Mouse (Mus musculus): Measurements from ENCODE around the gene Ccdc130. TPM values are rescaled to one million over a fixed set of nuclear protein-coding genes. Genes with fewer than 3 reads are reported as not detected.
A peak's percentile ranks its signal among the peaks of the same experiment; 100 is the strongest.

The Ccdc130 gene
- total RNA-seq (2021) = 10 to 100 TPM; 22.1 to 25.5 TPM
- long read RNA-seq, transcript Ccdc130-202 (10 exons, 2,119 nt) = major isoform, 16 of 36 reads
- long read RNA-seq, partial matches to known transcripts = 8 of 36 reads
- long read RNA-seq, other reads (novel, unspliced or antisense) = 8 of 36 reads

DNA sequence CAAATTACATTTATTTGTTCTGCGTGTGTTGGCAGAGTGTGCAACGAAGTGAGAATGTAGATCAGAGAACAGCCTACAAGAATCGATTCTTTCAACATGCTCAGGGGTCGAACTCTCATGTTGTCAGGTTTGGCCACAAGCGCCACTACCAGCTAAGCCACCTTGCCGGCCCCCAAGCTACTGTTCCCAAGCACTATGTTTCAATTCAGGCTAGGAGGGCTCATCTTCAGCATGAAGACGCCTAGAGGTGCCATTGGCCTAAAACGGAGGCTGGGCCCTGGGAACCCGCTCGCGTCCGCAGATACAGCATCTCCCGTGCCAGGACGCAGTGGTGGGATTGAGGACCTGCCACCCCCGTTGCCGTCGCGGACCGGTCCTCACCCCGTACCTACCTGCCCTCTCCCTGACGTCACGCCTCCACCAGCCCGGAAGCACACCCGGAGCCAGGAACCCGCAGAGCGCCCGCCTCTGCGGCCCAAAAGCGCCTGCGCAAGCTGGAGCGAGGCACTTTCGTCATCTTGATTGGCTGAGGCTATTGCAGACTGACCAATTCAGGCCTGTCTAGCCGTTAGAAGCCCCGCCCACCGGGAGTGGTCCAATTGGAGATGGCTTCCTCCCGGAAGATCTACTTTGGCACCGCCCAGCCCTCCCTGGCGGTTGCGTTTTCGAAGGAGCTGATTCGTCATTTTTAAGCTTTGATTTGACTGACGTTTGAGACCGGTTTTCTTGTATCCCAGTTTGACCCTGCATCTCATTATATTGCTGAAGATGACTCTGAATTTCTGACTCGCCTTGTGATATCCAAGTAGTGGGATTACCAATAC, at the start of gene Ccdc130:
Gene Ccdc130, minus strand, starts transcription at position 431 of the 824 bp plus-strand sequence.
- DNase-seq (ENCODE audit: low spot score in 2 of 2) = peak; percentile 99

DNA sequence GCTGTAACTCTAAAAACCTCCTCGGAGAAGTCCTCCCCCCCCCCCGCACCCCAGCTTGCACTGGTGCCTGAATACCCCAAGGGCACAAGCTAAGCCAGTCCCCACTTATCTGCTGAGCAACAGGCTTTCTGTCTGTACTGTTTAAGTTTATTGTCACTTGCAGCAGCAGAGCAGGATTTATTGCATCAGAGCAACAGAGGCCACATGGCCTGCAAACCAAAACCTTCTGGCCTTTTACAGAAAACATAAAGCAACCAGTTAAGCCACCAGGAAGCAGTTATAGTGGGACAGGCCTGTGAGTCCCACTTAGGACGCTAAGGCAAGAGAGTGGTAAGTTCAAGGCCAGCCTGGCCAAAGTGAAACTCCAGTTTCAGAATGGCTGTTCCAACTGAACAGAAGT, 38.2 kb upstream of the Ccdc130 start:
- DNase-seq (ENCODE audit: low spot score in 2 of 2) = no peak

DNA sequence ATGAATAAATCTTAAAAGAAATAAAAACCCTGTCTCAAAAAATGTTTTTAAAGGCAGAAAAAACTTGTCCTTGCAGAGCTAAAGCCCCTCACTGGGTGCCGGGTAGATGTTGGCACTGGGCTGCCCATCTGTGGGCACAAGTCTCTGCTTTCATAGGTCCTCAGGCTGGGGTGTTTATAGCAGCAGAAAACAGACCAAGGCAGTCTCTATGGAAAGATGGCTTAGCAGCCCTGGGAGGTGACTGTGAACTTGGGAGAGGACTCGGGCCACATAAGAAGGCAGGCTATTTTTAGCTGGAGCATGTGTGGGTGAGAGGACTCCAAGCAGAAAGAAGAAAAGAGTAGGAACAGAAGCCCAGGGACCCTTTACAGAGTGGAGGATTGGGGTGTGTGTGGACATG, 33.8 kb upstream of the Ccdc130 start:
- DNase-seq (ENCODE audit: low spot score in 2 of 2) = no peak

DNA sequence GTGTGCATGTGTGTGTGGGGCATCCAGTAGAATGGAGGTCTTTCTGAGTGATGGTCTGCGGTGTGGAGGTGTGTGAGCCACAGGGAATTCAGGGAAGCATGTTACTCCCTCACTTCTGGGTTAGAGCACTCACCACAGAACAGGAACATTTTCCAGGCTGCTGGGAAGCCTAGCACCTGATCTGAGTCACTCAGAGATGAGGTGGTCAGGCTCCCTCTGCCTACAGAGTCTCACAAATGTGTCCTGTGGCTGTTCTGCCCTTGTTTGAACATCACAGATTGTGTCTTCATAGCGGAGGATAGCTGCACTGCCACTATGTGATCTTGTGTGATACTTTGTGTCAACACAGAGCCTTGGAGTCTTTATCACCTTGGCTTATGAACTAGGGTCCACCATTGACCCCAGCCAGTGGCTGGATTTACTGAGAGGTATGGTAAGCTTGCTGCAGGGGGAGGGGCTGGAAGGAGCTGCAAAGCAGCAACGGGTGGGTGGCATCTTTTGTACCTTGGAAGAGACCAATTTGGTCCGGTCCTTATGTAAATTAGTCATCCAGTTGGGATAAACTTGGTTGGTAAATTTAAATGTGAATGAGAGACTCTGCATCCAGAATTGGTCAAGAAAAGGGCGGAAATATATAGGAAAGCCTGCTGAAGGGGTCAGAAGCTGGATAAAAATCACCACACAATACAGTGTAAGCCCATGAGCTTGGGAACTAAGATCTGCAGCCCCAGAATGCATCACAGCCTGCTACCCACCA, 27.0 kb upstream of the Ccdc130 start:
- DNase-seq (ENCODE audit: low spot score in 2 of 2) = no peak

- DNase-seq (ENCODE audit: low spot score in 2 of 2) = peak; percentile 62 to 73
Measured at GRCm38 (mm10) chr8:84291688-84292087, 21.5 kb upstream of the Ccdc130 start.

DNA sequence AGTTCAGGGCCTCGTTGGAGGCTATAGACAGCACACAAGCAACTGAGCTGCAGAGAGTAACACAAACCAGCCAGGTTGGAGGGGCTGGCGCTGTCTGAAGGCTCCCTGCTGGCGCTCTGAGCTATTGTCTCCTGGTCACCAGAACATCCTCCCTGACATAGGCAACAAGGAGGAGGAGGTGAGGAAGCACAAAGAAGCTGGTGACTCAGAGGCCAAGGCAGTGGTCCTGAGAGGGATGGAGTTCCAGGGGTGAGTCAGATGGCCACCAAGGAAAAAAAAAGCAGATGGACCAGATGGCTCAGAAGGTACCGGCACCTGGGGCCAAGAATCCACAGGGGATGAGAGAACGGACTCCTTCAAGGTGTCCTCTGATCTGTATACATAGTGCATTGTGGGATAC, 20.9 kb upstream of the Ccdc130 start:
- no peak for DNase-seq (ENCODE audit: low spot score in 2 of 2)

DNA sequence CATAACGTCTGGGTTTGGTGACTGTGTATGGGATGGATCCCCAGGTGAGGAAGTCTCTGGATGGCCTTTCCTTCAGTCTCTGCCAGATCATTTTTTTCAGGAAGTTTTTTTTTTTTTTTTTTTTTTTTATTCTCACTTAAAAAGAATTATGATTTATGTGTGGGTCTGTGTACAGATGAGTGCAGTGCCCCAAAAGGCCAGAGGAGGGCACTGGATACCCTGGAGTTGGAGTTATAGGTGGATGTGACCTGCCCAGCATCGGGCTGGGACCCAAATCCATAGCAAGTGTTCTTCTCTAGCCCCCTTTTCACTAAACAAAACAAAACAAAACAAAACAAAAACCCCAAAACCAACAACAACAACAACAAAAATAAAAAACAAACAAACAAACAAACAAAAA, 18.7 kb upstream of the Ccdc130 start:
- DNase-seq (ENCODE audit: low spot score in 2 of 2) = no peak

DNA sequence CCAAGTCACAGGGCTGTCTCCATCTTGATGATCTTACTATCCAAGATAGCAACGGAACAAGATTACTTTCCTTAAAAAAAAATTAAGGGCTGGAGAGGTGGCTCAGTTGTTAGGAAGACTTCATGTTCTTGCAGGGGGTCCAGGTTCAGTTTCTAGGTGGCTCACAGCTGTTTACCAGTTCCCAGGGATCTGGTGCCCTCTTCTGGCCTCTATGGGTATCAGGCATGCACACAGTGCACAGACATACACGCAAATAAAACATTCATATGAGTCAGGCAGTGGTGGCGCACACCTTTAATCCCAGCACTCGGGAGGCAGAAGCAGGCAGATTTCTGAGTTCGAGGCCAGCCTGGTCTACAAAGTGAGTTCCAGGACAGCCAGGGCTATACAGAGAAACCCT, 15.5 kb upstream of the Ccdc130 start:
- DNase-seq (ENCODE audit: low spot score in 2 of 2) = peak; percentile 45 to 57

DNA sequence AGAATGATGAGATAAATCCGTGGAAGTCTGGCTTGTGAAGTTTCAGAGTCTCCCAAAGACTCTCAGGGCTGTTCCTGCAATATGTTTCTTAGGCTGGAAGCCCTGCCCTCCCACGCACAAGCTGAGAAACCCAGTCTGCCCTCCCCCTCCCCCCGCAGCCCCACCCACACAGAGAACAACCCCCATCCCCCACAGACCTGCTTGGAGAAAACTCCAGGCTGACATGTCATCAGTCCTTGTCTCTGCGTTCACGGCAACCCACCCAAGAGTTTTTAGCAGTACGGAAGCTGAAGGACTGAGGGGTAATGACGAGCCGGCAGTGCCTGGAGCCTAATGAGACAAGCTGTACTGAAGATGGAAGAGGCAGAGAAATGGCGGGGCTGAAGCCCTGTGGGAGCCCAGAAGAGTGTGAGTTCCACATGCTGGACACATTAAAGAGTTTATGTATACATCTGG, 14.5 kb upstream of the Ccdc130 start:
- peak in 1 of 2 experiments; percentile 34 for DNase-seq (ENCODE audit: low spot score in 2 of 2)

GRCm38 (mm10) chr8:84280777-84281176, 10.6 kb upstream of the Ccdc130 start:
- no peak for DNase-seq (ENCODE audit: low spot score in 2 of 2)

DNA sequence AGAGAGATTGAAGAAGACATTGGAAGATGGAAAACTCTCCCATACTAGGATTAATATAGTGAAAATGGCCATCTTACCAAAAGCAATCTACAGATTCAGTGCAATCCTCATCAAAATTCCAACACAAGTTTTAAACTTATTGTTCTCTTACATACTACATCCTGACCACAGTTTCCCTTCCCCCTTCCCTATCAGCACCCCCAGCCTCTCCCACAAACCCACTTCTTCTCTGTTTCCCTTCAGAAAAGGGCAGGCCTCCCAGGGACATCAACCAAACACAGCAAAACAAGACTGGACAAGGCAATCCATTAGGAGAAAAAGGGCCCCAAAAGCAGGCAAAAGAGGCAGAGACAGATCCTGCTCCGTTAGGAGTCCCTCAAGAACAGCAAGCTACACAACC, 6.3 kb upstream of the Ccdc130 start:
- DNase-seq (ENCODE audit: low spot score in 2 of 2) = no peak

GRCm38 (mm10) chr8:84273968-84274367, 3.8 kb upstream of the Ccdc130 start:
- no peak for DNase-seq (ENCODE audit: low spot score in 2 of 2)

GRCm38 (mm10) chr8:84272302-84272701, 2.1 kb upstream of the Ccdc130 start:
- DNase-seq (ENCODE audit: low spot score in 2 of 2) = no peak

GRCm38 (mm10) chr8:84261098-84261497, 9.1 kb downstream of the Ccdc130 start:
- no peak for DNase-seq (ENCODE audit: low spot score in 2 of 2)

DNA sequence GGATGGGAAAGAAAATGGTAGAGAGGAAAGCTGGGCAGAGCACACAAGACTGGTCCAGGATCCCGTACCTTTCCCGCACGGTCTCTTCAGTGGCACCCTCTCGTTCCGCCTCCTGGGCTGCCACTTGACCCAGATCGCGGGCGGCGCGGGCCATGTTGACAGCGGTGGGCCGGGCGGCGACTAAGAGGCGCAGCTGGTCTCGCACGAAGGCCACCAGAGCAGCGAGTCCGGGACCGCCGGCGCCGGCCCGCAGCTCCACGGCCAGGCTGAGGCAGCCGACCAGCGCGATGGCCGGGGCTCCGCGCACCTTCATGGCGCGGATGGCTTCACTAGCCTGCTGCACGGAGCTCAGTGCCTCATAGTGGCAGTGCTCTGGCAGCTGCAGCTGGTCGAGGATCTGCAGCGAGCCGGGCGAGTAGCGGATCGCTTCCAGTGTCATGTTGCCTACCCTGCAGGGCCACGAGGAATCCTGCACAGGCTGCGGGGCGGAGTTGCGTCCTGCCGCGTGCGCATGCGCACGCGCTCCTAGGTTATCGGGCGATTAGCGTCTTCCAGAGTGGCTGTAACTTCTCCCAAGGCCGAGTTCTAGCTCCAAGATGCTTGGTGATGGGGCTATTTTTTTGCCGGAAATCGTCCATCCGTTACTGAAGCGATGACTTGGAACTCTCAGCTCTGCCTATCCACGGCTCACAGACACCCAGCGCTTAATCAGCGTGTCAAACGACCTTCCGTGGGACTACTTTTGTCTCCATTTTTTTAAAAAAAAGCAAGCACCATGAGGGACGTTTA, 13.2 kb downstream of the Ccdc130 start, which contains the start of gene Mri1:
Gene Mri1, minus strand, starts transcription at position 505 of the 789 bp plus-strand sequence.
- DNase-seq (ENCODE audit: low spot score in 2 of 2) = peak; percentile 77 to 81

DNA sequence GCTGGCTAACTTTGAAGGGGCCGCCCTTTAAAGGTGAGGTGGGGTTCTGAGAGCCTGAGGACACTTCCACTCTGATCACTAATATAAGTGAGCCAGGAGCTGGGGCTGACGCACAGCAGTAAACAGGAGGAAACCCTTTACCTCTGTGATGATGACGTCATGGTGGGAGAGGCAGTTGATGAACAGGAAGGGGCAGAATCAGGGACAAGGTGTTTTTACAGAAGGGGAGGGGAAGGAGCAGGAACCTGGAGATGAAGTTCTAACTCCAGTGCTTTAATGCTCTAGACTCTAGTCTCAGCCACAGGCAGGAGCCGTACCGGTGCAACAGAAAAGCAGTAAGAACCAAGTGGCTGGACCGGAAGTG, 13.7 kb downstream of the Ccdc130 start:
- DNase-seq (ENCODE audit: low spot score in 2 of 2) = peak in 1 of 2 experiments; percentile 25

DNA sequence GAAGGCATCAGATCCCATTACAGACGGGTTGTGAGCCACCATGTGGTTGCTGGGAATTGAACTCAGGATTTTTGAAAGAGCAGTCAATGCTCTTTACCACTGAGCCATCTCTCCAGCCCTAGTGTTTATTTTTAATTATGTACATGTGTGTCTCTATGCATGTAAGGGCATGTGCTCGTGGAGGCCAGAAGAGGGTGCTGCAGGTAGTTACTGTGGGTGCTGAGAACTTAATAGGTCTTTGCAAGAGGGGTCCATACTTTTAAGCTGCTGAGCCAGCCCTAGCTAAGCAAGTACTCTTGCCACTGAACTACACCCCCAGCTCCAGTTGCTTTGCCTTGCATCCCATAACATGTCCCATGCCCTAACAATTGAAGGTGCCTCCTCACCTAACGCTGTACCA, 14.3 kb downstream of the Ccdc130 start:
- DNase-seq (ENCODE audit: low spot score in 2 of 2) = no peak

DNA sequence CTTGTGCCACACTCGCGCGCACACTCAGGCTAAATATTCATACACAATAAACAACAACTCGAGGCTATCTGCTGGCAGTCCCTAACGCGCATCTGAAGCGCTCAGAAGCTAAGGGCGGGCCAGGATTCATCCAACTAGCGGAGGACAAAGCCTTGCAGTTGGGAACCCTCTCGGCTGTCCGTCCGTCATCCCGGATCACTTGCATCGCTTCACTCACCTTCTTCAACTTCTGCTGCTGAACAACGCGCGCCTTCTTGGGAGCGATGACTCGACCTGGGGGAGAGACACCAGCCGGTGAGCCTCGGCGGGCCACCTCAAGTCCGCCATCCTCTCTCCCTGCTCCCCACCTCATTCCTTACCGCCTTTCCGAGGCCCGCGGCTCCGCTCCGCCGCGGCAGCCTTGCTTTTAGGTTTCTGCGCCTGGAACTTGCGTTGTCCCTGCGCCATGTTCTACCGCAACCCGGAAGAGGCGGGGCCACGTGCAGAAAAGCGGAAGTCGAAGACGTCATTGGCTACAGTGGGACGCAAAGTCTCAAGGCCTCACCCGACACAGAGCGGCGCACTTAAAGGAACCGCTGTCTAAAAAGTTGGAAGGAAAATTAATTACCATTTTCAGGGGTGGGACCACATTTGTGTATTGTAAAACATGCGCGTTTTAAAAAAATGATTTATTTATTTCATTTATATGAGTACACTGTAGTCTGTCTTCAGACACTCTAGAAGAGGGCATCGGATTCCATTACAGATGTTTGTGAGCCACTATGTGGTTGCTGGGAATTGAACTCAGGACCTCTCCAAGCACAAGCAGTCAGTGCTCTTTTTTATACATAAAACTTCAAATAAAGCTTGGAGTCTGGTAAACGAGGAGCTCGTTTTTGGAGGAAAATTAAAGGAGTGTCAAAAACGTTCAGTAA, 20.7 kb downstream of the Ccdc130 start, which contains the start of gene D8Ertd738e:
Gene D8Ertd738e, minus strand, starts transcription at position 463 of the 914 bp plus-strand sequence.
- peak; percentile 80 to 85 for DNase-seq (ENCODE audit: low spot score in 2 of 2)

- DNase-seq (ENCODE audit: low spot score in 2 of 2) = peak in 1 of 2 experiments; percentile 36
Measured at GRCm38 (mm10) chr8:84241821-84242220, 28.4 kb downstream of the Ccdc130 start.

DNA sequence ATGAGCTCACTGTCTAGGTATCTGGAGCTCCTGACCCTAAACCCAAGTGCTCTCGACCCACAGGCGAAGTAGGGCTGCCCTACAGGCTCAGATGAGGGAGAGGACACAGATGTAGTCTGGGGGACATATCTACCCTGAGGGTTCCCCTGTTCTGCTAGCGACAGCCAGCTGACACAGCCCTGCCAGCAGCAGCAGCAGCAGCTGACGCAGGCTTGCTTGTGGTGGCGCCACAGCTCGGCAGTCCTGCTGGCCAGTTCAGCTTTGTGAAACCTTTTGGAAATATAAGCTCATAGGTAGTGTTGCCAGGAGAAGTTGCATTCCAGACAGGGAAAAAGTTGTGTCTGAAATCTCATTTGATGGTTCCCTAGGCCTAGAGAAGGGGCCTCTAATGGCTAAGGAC, 29.0 kb downstream of the Ccdc130 start:
- no peak for DNase-seq (ENCODE audit: low spot score in 2 of 2)
